Comparison of ENCODE assay signal across 22 mouse cellular contexts in genomic region chr14:77557446-77558070, GRCm38 (mm10).
DNase-seq lines count a peak whose midpoint lies in the region; ATAC-seq and TF ChIP-seq lines count a peak whose summit lies in the region.
"Had no signal": no experiment of that assay in that cellular context is flagged by ENCODE, and none has a peak within 500 bp of the region (broad histone marks: within the 10 kb centered on the region; RNA-seq: fewer than 3 reads in every experiment).

No protein-coding gene starts in this region.

- no peak overlapping the region for H3K27ac ChIP-seq in liver, embryonic 16.5 days (ENCODE audit: low read length)
- peak overlapping the region; percentile 53 for H3K27ac ChIP-seq in heart, postnatal 0 days (ENCODE audit: low read depth)
- H3K27ac ChIP-seq: embryonic facial prominence, embryonic 13.5 days; forebrain, embryonic 15.5 days; hindbrain, embryonic 12.5 days; left cerebral cortex, adult 2 months; liver, embryonic 14.5 days; neural tube, embryonic 15.5 days had no signal

- no peaks in the 10 kb centered on the region for H3K9me3 ChIP-seq in liver, embryonic 16.5 days (replicated peaks; ENCODE audit: control insufficient read depth, low read length)
- H3K9me3 ChIP-seq in heart, postnatal 0 days (replicated peaks; ENCODE audit: control insufficient read depth, low read length) = no peaks in the 10 kb centered on the region
- H3K9me3 ChIP-seq: embryonic facial prominence, embryonic 13.5 days; forebrain, embryonic 15.5 days; hindbrain, embryonic 12.5 days; neural tube, embryonic 15.5 days had no signal

- no peaks in the 10 kb centered on the region for H3K27me3 ChIP-seq in liver, embryonic 16.5 days (ENCODE audit: control insufficient read depth, insufficient read depth, low read depth, low read length)
- H3K27me3 ChIP-seq in heart, postnatal 0 days (ENCODE audit: control insufficient read depth, insufficient read depth, low read length) = no peaks in the 10 kb centered on the region
- H3K27me3 ChIP-seq: embryonic facial prominence, embryonic 13.5 days; forebrain, embryonic 15.5 days; hindbrain, embryonic 12.5 days; neural tube, embryonic 15.5 days had no signal

- DNase-seq in heart, adult 11 months = peak; percentile 86
- no peak for DNase-seq in heart, postnatal 36 days
- no peak for DNase-seq in liver
- DNase-seq in heart, postnatal 0 days (ENCODE audit: low spot score) = no peak
- DNase-seq in kidney, postnatal 4 days = no peak
- DNase-seq in thymus, postnatal 25 days = no peak
- DNase-seq: adrenal gland, postnatal 14 days; cerebellum, adult 9-11 months; kidney, adult 18-20 months; kidney, postnatal 10 days; left cerebral cortex, postnatal 4 days; lung, postnatal 10 days; right cerebral cortex, postnatal 25 days had no signal

- no peak for TF ChIP-seq CTCF in heart, postnatal 0 days (IDR thresholded peaks at IDR 0.05; ENCODE audit: low read depth)

- intact Hi-C loops in heart, postnatal 36 days (cut with DNase I) = no loop called here

- WGBS in liver, embryonic 16.5 days (ENCODE audit: insufficient replicate concordance) = 44% methylated on average over 7 of the region's 7 CpGs
- 20% methylated on average over 7 of the region's 7 CpGs for WGBS in heart, postnatal 0 days

- TF ChIP-seq EP300 in heart, postnatal 0 days (IDR thresholded peaks at IDR 0.05; ENCODE audit: low read depth) = no peak

- ATAC-seq in liver, embryonic 16.5 days (ENCODE audit: low read depth) = peak; percentile 60
- ATAC-seq in heart, postnatal 0 days (ENCODE audit: insufficient read depth, low read depth) = peak; percentile 89
- ATAC-seq: forebrain, embryonic 15.5 days; midbrain, embryonic 16.5 days had no signal

- no peak overlapping the region for H3K4me2 ChIP-seq in liver, embryonic 16.5 days (ENCODE audit: low read depth, low read length)
- no peak overlapping the region for H3K4me2 ChIP-seq in heart, postnatal 0 days (ENCODE audit: low read depth, low read length)
- H3K4me2 ChIP-seq: embryonic facial prominence, embryonic 13.5 days; forebrain, embryonic 15.5 days; hindbrain, embryonic 12.5 days; neural tube, embryonic 15.5 days had no signal

- no peaks in the 10 kb centered on the region for H3K4me1 ChIP-seq in liver, embryonic 16.5 days (ENCODE audit: control insufficient read depth, low read depth, low read length)
- peaks cover 15% of the 10 kb centered on the region for H3K4me1 ChIP-seq in heart, postnatal 0 days (ENCODE audit: control insufficient read depth, insufficient read depth)
- H3K4me1 ChIP-seq: forebrain, embryonic 15.5 days; hindbrain, embryonic 12.5 days; neural tube, embryonic 15.5 days had no signal

- H3K9ac ChIP-seq in liver, embryonic 16.5 days (ENCODE audit: low read depth, low read length) = no peak overlapping the region
- no peak overlapping the region for H3K9ac ChIP-seq in heart, postnatal 0 days (replicated peaks; ENCODE audit: low read depth, low read length)
- H3K9ac ChIP-seq: embryonic facial prominence, embryonic 13.5 days; forebrain, embryonic 15.5 days; hindbrain, embryonic 12.5 days; liver, embryonic 14.5 days; neural tube, embryonic 15.5 days had no signal

- H3K36me3 ChIP-seq in liver, embryonic 16.5 days (ENCODE audit: control insufficient read depth, insufficient read depth) = no peaks in the 10 kb centered on the region
- no peaks in the 10 kb centered on the region for H3K36me3 ChIP-seq in heart, postnatal 0 days (replicated peaks; ENCODE audit: control insufficient read depth, insufficient read depth, low read length)
- H3K36me3 ChIP-seq: embryonic facial prominence, embryonic 13.5 days; forebrain, embryonic 15.5 days; G1E; hindbrain, embryonic 12.5 days; neural tube, embryonic 15.5 days had no signal

- H3K4me3 ChIP-seq in liver, embryonic 16.5 days (ENCODE audit: low read depth, low read length) = no peak overlapping the region
- no peak overlapping the region for H3K4me3 ChIP-seq in heart, postnatal 0 days (ENCODE audit: low read depth, low read length)
- H3K4me3 ChIP-seq: embryonic facial prominence, embryonic 13.5 days; forebrain, embryonic 15.5 days; hindbrain, embryonic 12.5 days; left cerebral cortex, adult 2 months; neural tube, embryonic 15.5 days had no signal
